Mouse (Mus musculus) cerebellum, adult (tissue): ENCODE measurements around the gene Parp11.

Experiments
- ATAC-seq: cut with Nextera tagmentation; 2 replicates; pipeline ENCODE4 v1.9.2; 2017; ENCODE audit warnings: mild to moderate bottlenecking, moderate library complexity, mixed read lengths; ENCODE audit not compliant: insufficient number of reproducible peaks, low FRiP score, low TSS enrichment

The Parp11 gene

GRCm38 (mm10) chr6:127446436-127446890 lies at the start of gene Parp11:
TSS of gene Parp11 (plus strand) at chr6:127446840.
- peak; percentile 49 for ATAC-seq

GRCm38 (mm10) chr6:127398073-127398472 lies 48.6 kb upstream of the Parp11 start:
- ATAC-seq: no peak

DNA sequence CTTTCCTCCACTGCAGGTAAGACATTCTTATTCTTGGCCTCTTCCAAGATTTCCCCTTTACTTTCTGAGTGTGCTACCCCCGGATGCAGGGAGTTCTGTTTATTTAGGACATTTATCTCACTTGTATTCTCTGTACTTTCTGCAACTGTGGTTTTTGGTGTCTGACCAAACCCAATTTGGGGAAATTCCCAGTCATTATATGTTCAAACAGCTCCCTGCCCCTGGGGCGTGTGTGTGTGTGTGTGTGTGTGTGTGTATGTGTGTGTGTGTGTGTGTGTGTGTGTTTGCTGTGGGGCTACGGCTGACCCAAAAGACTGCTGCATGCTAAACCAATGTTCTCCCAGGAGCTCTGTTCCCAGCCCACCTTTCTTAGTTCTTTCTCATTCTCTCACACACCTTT lies 45.2 kb upstream of the Parp11 start:
- ATAC-seq: no peak

DNA sequence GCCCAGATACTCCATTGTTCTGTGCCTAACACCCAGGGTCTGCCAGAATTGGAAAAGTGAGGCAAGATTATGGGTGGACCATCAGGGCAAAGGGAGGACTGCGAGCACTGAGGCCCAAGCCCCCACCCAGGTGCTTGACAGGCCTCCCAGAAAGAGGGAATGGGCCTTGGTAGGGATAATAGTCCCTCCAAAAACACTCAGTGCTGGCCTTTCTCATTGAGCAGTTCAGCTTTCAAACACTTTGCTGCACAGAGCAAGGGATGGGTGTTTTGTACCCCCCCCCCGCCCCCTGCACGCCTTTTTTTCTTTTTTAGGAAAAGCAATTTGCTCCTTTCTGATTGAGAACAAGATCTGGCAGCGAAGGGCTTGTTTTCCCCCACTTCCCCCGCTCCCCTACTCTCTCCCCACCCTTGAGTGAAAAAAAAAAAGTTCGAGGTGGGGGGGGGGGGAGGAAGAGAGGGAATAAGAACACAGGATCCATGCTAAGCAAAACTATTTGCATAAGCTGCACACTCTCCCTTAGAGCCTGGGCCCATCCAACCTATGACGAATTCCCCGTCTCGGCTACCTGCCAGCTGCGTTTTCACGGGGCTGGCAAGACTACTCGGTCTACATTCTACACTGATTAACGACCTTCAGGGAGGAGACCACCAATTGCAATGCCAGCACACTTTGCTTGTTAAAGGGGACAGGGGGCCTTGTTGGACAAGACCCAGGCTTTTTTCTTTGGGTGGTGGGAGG lies 42.4 kb upstream of the Parp11 start:
- ATAC-seq: no peak

DNA sequence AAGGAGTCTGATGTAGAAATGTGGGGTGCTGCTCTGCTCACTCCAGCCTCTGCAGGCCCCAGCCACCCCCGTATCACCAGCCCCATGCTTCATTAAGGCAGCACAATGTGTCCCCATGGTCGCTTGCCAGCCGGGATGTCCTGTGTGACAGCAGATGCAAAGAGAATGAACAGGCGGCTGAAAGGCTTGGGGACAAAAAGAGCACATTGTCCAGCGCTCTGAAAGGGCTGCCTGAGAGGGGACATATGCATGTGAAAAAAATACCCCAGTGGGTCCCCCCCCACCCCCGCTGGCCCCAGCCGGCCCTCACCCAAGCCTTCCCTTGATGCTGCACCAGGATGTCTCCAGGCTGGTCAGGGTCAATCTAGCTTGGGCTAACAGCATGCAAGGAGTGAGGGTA lies 41.0 kb upstream of the Parp11 start:
- ATAC-seq: no peak

DNA sequence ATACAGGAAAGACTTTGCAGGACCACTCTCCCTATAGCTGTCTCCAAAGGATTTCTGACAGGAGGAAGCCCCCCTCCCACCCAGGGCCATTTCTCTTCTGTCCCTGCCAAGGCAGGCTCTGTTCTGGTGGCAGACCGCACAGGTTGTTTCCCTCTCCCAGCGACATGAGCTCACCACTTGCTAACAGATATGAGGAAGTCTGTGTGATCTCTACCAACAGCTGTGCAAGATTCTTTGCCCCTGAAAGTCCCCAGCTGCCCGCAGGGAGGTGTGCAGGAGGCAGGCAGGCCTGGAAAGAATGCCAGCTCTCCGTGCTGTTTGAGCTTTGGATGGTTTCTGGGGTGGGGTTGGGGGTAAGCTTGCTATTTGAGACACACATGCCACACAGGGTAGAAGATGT lies 38.9 kb upstream of the Parp11 start:
- no peak for ATAC-seq

- ATAC-seq: no peak
Measured at GRCm38 (mm10) chr6:127417525-127418184, 29.0 kb upstream of the Parp11 start.

GRCm38 (mm10) chr6:127418322-127418721 lies 28.3 kb upstream of the Parp11 start:
- ATAC-seq: no peak

GRCm38 (mm10) chr6:127420115-127420514 lies 26.5 kb upstream of the Parp11 start:
- ATAC-seq: no peak

DNA sequence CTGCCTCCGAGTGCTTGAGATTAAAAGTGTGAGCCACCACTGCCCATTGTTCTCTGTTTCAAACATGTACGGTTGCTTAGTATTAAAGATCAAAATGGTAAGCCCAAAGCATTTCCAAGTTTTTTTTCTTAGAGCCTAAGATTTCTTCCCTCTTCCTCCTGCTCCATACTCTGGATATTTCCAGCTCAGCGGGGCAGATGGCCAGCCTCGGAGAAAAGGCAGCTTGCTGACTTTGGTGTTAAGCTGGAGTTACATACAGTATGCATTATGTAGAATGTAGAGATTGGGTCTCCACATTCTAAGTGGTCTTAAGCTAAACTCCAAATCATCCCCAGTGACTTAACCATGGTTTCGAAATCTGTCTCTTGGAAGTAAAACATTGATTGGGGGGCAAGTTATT lies 21.5 kb upstream of the Parp11 start:
- ATAC-seq: no peak

GRCm38 (mm10) chr6:127430716-127431115 lies 15.9 kb upstream of the Parp11 start:
- ATAC-seq: no peak

DNA sequence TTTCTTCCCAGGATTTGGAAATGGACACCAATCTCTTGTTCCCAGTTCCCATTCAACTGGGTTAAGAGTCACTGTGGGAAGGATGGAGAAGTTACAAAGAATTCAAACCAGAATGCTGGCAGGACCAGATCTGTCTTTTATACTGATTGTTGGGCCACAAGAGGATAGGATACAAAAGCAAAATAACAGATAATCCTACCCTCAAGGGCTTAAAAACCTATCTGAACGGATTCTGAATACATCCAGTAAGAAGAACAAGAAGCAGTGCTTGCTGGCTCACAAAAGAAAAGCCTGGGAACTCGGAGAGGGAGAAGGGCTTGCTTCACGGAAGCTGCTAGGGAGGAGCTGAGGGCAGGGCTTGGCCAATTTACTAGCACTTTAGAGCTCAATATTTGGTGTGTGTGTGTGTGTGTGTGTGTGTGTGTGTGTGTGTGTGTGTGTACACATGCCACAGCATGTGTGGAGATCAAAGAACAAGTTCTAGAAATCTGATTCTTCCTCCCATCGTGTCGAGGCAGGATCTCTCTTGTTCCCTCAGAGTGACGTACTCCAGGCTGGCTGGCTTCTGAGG lies 15.4 kb upstream of the Parp11 start:
- no peak for ATAC-seq

GRCm38 (mm10) chr6:127433886-127434647 lies 12.6 kb upstream of the Parp11 start:
- ATAC-seq: no peak

DNA sequence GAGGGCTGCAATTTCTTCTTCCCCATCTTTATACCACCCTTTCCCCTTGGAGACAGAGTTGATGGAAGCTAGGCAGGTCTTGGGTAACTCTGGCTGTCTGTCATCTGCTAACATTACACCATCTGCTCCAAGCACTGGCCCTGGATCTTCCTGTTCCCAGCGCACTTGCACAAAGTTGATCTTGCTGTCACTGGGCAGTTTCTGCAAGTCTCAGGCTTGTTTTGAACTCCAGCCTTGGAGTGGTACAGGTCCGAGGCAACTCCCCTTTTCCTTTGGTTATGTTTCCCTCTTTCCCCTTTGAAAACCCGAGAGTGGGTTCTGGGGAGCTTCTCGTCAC lies 12.0 kb upstream of the Parp11 start:
- ATAC-seq: no peak

DNA sequence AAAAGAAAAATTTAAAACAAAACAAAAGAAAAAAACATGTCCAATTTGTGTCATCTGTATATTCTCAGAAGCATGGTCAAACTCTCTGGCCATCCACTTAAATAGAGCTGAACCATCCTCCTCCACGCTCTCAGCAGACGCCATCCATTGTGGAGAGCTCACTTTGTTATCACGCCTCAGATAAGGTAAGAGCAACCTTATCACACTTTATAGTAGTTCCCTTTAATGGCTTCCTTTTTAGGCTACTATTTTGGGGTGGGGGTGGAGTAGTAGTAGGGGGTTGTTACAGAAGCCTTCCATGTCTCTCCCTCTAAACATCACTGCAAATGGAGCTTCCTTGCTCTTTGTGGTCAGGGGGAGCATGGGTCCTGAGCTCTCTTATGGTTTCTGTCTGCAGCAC lies 7.6 kb upstream of the Parp11 start:
- ATAC-seq: no peak

GRCm38 (mm10) chr6:127439540-127440195 lies 7.0 kb upstream of the Parp11 start:
- no peak for ATAC-seq

- ATAC-seq: no peak
Measured at GRCm38 (mm10) chr6:127440416-127441104, 6.1 kb upstream of the Parp11 start.

DNA sequence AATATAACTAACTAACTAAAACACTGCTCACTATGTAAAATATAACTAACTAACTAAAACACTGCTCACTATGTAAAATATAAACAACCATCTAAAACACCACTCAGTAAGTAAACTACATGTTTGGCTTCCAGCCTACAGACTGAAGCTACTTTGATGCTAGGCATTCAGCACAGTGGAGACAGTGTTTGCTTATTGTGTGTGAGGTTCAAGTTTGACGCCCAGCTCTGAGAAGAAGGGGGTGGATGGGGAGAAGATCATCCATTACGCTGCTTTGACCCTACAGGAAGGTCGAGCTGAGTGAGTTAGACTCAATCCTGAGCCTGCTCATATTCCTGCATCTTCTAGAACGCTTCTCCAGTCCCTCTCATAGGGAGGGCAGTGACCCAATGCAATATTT lies 4.1 kb upstream of the Parp11 start:
- no peak for ATAC-seq

DNA sequence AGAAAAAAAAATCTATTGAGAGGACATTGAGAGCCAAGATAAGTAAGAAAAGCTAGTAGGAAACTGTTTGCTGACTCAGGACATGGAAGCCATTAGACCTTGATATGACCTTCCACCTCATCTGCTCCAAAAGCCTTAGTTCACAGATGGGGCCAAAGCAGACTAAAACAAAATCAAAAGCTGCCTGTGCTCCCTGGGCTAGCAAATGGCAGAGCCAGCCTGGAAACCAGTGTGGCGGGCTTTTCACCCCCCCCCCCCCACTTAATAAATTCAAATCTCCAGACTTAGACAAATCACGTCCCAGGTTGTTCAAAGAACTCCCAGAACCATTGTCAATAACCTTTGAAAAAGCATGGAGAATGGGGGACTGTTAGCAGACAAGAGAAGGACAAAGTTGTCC lies 2.7 kb upstream of the Parp11 start:
- no peak for ATAC-seq

DNA sequence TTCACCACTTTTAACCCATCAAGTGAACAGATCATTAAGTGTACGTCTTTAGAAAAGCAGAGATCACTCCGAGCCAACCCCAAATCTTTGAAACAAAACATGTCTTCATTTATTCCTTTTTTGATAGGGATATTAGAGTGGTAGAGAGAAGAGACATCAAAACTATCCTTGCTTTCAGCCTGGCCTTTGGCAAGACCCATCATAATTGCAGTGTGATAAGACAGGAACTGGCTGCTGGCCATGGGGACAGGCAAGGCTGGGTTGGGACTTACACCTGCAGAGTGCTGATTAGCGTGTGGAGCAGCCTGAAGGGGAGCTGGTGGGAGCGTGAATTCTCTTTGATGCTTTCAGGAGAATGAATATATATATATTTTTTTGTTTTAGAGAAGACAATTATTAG lies 2.2 kb upstream of the Parp11 start:
- ATAC-seq: no peak
